Mouse (Mus musculus) naive thymus-derived CD4-positive, alpha-beta T cell, adult 5 months (primary cell): ENCODE data around the gene Tmem17. TPM values are rescaled to one million over a fixed set of nuclear protein-coding genes. Genes with fewer than 3 reads are reported as not detected.

Source experiments
- polyA plus RNA-seq: library from polyadenylated mRNA; unstranded; fragments of 100-300 nt; shearing (Covaris generic); gene quantifications from one replicate; pipeline ENCODE4 v1.2.1, GENCODE M21; 2017

Gene Tmem17
- 0.44 TPM for polyA plus RNA-seq

GRCm38 (mm10) chr11:22512038-22513001 is at the start of gene Tmem17:
Gene Tmem17, plus strand, starts transcription at chr11:22512088.

Other genes with a start within 250 kb of the Tmem17 start
- gene Ehbp1, start 169.8 kb upstream of the Tmem17 start, polyA plus RNA-seq: 3.4 TPM